Mouse (Mus musculus) megakaryocyte, embryonic 14.5 days (primary cell): ENCODE measurements around the gene Lrrc29.

Experiments used
- FLI1 ChIP-seq: IDR thresholded peaks from 2 replicates; pipeline ENCODE4 v1.6.1; 2012; ENCODE audit warnings: low read length, inconsistent platforms, mixed read lengths
- GATA1 ChIP-seq: IDR thresholded peaks from 3 replicates; pipeline ENCODE4 v1.6.1; 2012; ENCODE audit warnings: mixed read lengths, low read length, inconsistent platforms, borderline replicate concordance

DNA sequence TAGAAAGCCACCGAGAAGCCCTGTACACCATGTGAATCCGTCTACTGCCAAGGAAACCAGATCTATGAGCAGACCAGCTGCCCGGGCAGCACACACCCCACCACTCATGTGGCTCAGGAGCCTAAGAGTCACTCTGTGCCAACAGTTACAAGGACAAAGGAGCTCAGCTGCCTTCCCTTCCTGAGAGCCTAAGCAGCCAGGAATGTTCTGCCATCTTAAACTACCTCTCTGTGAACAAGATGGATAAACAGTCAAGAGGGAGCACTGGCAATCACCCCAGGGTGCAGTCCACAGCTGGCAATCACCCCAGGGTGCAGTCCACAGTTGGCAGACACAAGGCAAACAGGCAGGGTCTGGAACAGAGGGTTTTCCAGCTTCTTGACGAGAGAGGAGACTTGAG is 8.1 kb downstream of the Lrrc29 start:
- TF ChIP-seq GATA1 (no peak), FLI1 (no peak)
